Mouse (Mus musculus): ENCODE data around the gene Crot. TPM values are rescaled to one million over a fixed set of nuclear protein-coding genes. Genes with fewer than 3 reads are reported as not detected.

Gene Crot
- polyA plus RNA-seq, 1 experiment from 2014 or later, result 38.7 TPM

DNA sequence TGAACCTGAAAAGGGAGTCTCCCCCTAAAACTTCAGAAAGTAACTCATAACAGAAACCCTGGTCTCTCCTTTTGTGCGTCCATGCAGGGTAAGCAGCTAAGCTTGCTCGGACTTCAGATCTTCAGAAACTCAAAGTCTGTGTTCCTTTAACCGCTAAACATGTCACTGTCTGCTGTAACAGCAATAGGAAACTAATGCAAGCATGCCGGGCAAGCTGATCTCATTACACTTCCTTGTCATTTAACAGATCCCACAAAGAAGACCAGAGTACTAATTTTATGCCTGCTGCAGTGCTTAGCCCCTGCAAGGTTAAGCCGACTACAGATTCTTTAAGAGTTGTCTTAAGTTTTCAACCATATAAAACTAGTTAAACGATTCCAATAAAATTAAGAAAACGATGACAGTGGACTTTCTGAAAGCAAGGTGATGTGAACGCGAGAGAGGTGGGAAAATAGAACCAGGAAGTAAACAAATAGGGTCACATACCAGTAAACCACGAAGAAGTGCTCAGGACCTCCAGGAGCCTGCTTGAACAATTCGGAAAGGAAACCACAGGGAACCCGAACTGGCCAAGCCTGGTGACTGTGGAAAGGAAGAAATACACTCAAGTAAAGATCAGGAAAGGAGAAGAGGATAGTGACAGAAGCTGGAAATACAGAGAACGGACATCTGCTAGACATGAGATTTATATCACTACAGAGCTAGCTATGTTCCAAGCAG, 998 bp downstream of the Crot start:
- Histone ChIP-seq H3K4me2 (replicated peaks) (peak overlapping the region; percentile 69), H3K27ac (replicated peaks) (peak overlapping the region; percentile 84), H3K36me3 (peaks cover 13% of the 10 kb centered on the region; the same call in 1 of the 2 replicates), H3K9ac (peak overlapping the region; percentile 59), H3K27me3 (no peaks in the 10 kb centered on the region), H3K4me3 (replicated peaks) (peak overlapping the region; percentile 77), H3K4me1 (0 out of 2 replicates have a peak, but pooled peaks cover 4% of the 10 kb centered on the region), H3K9me3 (replicated peaks) (no peaks in the 10 kb centered on the region)
- ATAC-seq (ENCODE audit: insufficient number of reproducible peaks, low FRiP score, low TSS enrichment, low read depth), result no peak
- WGBS, result 9% methylated on average over 13 of the region's 13 CpGs

DNA sequence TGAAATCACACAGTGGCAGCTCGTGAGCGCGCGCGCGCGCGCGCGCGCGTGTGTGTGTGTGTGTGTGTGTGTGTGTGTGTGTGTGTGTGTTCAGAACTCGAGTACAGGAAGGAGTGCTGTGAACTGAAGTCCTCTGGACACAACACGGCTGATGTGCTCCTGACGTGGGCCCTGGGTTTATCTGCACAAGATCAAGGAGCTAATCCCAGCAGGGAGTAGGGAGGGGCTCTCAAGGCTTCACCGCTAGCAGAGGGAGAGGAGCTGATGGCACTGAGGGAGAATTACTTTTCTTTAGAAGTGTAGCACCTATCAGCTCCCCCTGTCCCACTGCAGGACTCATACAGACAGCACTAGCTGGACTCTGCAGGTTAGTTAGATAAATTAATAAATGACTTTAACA, 5.5 kb downstream of the Crot start:
- 93% methylated on average over 16 of the region's 16 CpGs for WGBS
- Histone ChIP-seq H3K4me1 (0 out of 2 replicates have a peak, but pooled peaks cover 4% of the 10 kb centered on the region), H3K27ac (replicated peaks) (no peak overlapping the region), H3K4me2 (replicated peaks) (no peak overlapping the region), H3K9ac (no peak overlapping the region), H3K36me3 (peaks cover 25% of the 10 kb centered on the region), H3K4me3 (replicated peaks) (no peak overlapping the region), H3K9me3 (replicated peaks) (no peaks in the 10 kb centered on the region), H3K27me3 (no peaks in the 10 kb centered on the region)
- ATAC-seq (ENCODE audit: insufficient number of reproducible peaks, low FRiP score, low TSS enrichment, low read depth), result no peak

DNA sequence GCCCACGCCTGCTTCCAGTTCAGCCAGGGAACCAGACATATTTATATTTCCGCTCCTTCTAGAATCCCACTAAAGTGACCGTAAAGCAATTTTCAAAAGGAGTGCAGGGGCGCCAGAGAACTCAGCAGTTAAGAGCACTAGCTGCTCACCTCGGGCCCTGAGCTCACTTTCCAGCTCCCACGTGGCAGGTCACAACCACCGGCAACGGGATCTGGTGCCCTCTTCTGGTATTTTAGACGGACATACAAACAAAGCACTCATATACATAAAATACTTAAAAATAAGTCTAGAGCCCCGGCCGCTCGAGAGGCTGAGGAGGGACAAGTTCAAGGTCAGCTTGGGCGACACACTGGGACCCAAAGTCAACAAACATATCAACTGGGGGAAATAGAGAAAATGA, 6.6 kb downstream of the Crot start:
- 89% methylated on average over 13 of the region's 13 CpGs for WGBS
- Histone ChIP-seq H3K36me3 (peaks cover 32% of the 10 kb centered on the region), H3K4me2 (replicated peaks) (no peak overlapping the region), H3K27ac (replicated peaks) (no peak overlapping the region), H3K4me3 (replicated peaks) (no peak overlapping the region), H3K4me1 (no peaks in the 10 kb centered on the region), H3K9me3 (replicated peaks) (no peaks in the 10 kb centered on the region), H3K9ac (no peak overlapping the region), H3K27me3 (no peaks in the 10 kb centered on the region)
- ATAC-seq (ENCODE audit: insufficient number of reproducible peaks, low FRiP score, low TSS enrichment, low read depth), result no peak

DNA sequence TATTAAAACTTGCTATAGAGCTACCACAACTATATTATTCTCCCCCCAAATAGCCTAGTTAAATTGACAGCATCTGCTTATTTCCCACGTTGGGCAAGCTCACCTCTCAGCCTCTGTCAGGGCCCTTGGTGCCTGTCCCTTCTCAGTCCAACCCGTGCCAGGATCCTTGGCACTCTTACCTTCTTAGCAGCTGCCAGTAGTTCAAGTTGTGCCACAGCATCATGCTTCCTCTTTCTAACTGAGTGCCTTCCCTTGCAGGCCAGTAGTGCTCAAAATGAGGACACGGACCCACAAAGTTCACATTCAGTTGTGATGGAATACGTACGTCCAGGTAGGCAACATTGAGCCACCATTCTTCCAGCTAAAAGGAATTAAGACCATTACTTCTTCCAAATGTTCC, 9.2 kb downstream of the Crot start:
- Histone ChIP-seq H3K27me3 (no peaks in the 10 kb centered on the region), H3K4me2 (replicated peaks) (no peak overlapping the region), H3K36me3 (peaks cover 30% of the 10 kb centered on the region), H3K9me3 (replicated peaks) (no peaks in the 10 kb centered on the region), H3K4me3 (replicated peaks) (no peak overlapping the region), H3K9ac (no peak overlapping the region), H3K4me1 (no peaks in the 10 kb centered on the region), H3K27ac (replicated peaks) (no peak overlapping the region)
- 89% methylated on average over 5 of the region's 5 CpGs for WGBS
- ATAC-seq (ENCODE audit: insufficient number of reproducible peaks, low FRiP score, low TSS enrichment, low read depth), result no peak

DNA sequence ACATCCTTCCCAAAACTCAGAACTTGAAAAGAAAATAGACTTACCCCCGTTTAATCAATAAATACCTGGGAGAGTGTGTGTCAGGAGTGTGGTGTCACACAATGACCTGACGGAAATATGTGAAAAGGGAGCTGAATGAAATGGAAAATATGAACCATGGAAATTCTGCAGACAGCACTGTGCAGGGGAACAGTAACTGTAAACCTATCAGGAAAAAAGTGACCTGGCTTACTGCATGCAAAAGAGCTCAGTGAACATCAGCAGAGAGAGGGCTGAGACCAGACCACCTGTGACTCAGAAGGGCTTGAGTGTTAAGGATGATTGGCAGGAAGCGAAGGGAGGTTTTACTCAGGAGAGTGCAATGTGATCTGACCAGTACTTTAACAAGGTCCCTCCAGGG, 11.7 kb downstream of the Crot start:
- ATAC-seq (ENCODE audit: insufficient number of reproducible peaks, low FRiP score, low TSS enrichment, low read depth), result no peak
- no peaks in the 10 kb centered on the region for H3K27me3 ChIP-seq

DNA sequence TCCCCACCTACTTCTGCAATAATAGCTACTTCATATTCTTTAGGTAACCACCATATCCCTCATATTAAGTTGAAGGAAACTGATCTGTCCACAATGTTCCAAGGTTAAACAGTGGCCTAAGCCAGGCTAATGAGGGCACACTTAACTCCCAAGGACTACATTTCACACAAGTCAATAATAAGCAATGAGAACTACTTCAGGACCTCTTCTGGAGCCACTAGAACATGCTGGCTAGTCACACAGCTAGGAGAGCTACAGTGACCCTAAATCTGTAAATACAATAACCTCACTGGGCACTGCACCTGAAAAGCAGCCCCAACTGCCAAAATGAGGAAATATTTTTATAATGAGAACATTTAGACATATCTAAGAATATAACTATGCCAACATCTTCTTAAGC, 22.4 kb downstream of the Crot start:
- no peak overlapping the region for H3K27ac ChIP-seq (replicated peaks)
- H3K4me2 ChIP-seq (replicated peaks), result no peak overlapping the region
- H3K27me3 ChIP-seq, result no peaks in the 10 kb centered on the region
- H3K9ac ChIP-seq, result no peak overlapping the region
- H3K36me3 ChIP-seq, result peaks cover 32% of the 10 kb centered on the region
- no peaks in the 10 kb centered on the region for H3K4me1 ChIP-seq
- ATAC-seq (ENCODE audit: insufficient number of reproducible peaks, low FRiP score, low TSS enrichment, low read depth), result no peak
- H3K9me3 ChIP-seq (replicated peaks), result no peaks in the 10 kb centered on the region
- H3K4me3 ChIP-seq (replicated peaks), result no peak overlapping the region

More for the DNA sequence above, 11.7 kb downstream of the Crot start:
- Histone ChIP-seq H3K4me2 (replicated peaks) (no peak overlapping the region), H3K9me3 (replicated peaks) (no peaks in the 10 kb centered on the region), H3K27ac (replicated peaks) (no peak overlapping the region), H3K9ac (no peak overlapping the region), H3K4me1 (no peaks in the 10 kb centered on the region), H3K36me3 (peaks cover 34% of the 10 kb centered on the region), H3K4me3 (replicated peaks) (no peak overlapping the region)
- WGBS, result 83% methylated on average over 3 of the region's 3 CpGs

DNA sequence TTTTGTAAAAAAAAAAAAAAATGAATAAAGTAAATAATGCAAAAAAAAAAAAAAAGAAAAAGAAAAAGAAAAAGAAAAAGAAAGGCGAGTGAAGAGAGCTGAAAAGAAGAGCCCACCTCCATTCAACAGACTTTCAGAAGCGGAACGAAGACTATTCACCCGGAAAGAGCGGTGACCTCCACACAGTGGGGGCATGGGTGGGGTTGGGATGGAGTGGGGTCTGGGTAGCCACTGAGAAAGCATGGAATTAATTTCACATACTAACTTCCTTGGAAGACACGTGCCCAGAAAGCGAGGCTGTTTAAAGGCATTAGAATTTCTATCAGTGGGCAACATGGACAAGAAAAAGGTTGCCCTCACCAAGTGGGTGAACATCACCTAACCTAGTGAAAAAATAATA, 24.8 kb downstream of the Crot start:
- Histone ChIP-seq H3K9me3 (replicated peaks) (no peaks in the 10 kb centered on the region), H3K27ac (replicated peaks) (no peak overlapping the region), H3K4me1 (no peaks in the 10 kb centered on the region), H3K36me3 (peaks cover 42% of the 10 kb centered on the region), H3K4me2 (replicated peaks) (no peak overlapping the region), H3K4me3 (replicated peaks) (no peak overlapping the region), H3K9ac (no peak overlapping the region), H3K27me3 (no peaks in the 10 kb centered on the region)
- ATAC-seq (ENCODE audit: insufficient number of reproducible peaks, low FRiP score, low TSS enrichment, low read depth), result no peak
- WGBS, result 88% methylated on average over 7 of the region's 7 CpGs

DNA sequence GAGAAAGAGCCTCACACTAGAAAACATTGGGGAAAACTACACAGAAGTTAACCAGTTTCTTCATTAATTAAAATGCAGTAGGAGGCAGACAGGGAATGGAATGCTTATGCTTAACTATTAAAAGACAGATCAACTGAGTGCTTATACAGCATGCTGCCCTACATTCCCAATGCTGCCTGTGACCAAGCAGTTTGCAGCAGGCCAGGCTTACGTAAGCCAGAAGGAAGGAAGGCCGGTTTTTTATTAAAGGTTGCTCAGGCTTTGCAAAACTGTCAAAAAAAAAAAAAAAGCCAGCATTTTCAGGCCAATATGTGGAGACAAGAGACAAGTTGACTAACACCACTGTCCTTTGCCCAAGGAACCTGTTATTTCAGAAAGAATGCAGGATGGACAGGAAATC, 26.4 kb downstream of the Crot start:
- Histone ChIP-seq H3K4me1 (no peaks in the 10 kb centered on the region), H3K9me3 (replicated peaks) (no peaks in the 10 kb centered on the region), H3K36me3 (peaks cover 54% of the 10 kb centered on the region), H3K9ac (no peak overlapping the region), H3K27ac (replicated peaks) (no peak overlapping the region), H3K4me3 (replicated peaks) (no peak overlapping the region), H3K4me2 (replicated peaks) (no peak overlapping the region), H3K27me3 (no peaks in the 10 kb centered on the region)
- ATAC-seq (ENCODE audit: insufficient number of reproducible peaks, low FRiP score, low TSS enrichment, low read depth), result no peak
- 93% methylated on average over 2 of the region's 2 CpGs for WGBS

DNA sequence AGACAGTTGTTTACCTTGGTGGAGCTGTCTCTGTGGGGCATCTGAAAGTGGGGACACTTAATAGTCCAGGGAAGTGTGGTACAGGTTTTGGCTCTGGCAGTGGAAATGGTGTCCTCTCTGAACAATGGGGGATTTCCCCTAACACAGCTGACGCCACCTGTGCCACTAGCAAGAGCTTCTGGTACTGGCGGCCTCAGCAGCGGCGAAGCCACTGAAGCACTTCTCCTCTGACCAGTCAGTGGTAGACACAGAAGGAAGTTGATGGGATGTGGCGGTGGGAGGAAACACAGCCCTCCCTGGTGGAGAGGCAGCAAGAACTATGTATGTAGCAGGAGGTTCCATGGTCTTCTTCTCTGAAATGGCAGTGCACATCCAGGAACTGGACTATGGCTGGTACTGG, 32.6 kb downstream of the Crot start:
- 97% methylated on average over 5 of the region's 5 CpGs for WGBS
- H3K4me1 ChIP-seq, result no peaks in the 10 kb centered on the region
- peaks cover 48% of the 10 kb centered on the region for H3K36me3 ChIP-seq
- no peak overlapping the region for H3K4me3 ChIP-seq (replicated peaks)
- H3K4me2 ChIP-seq (replicated peaks), result no peak overlapping the region
- ATAC-seq (ENCODE audit: insufficient number of reproducible peaks, low FRiP score, low TSS enrichment, low read depth), result no peak
- no peak overlapping the region for H3K27ac ChIP-seq (replicated peaks)
- H3K9me3 ChIP-seq (replicated peaks), result no peaks in the 10 kb centered on the region
- no peaks in the 10 kb centered on the region for H3K27me3 ChIP-seq
- no peak overlapping the region for H3K9ac ChIP-seq

DNA sequence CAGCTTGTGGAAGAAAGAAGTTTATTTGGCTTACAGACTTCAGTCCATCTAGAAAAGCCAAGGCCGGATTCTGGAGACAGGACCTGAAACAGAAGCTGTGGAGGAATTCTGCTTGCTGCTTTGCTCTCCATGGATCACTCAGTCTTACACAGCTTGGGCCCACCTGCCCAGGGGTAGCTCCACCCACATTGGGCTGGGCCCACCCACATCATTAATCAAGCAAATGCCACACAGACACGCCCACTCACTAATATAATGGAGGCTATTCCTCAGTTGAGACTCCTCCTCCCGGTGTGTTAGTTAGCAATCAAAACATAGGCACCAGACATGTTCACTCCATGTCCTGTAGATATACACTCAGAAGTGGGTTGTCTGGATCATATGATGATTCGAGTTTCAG, 36.6 kb downstream of the Crot start:
- 89% methylated on average over 4 of the region's 4 CpGs for WGBS
- no peak overlapping the region for H3K4me3 ChIP-seq (replicated peaks)
- no peaks in the 10 kb centered on the region for H3K27me3 ChIP-seq
- H3K4me1 ChIP-seq, result no peaks in the 10 kb centered on the region
- ATAC-seq (ENCODE audit: insufficient number of reproducible peaks, low FRiP score, low TSS enrichment, low read depth), result no peak
- H3K9ac ChIP-seq, result no peak overlapping the region
- peaks cover 20% of the 10 kb centered on the region for H3K36me3 ChIP-seq
- H3K27ac ChIP-seq (replicated peaks), result no peak overlapping the region
- H3K4me2 ChIP-seq (replicated peaks), result no peak overlapping the region
- no peaks in the 10 kb centered on the region for H3K9me3 ChIP-seq (replicated peaks)

DNA sequence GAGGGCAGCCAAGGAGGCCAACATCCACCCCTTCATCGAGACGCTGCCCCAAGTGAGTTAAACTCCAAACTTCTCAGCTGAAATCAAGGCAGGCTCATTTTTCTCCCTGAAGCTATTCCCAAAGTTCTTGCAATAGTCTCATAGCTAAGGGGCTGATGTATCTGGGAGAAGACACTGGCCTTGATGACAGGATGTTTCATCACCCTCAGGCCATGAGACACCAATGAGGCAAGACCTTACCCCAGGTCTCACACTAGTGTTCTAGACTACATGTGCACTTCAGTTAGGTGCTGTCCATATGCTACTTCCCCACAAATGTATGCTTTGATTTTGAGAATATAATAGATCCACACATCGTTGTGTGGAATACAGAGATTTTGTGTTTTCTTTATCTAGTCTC, 41.6 kb downstream of the Crot start:
- 90% methylated on average over 3 of the region's 3 CpGs for WGBS
- no peak for ATAC-seq (ENCODE audit: insufficient number of reproducible peaks, low FRiP score, low TSS enrichment, low read depth)
- no peaks in the 10 kb centered on the region for H3K36me3 ChIP-seq
- no peaks in the 10 kb centered on the region for H3K27me3 ChIP-seq
- H3K9ac ChIP-seq, result no peak overlapping the region
- H3K4me3 ChIP-seq (replicated peaks), result no peak overlapping the region
- no peak overlapping the region for H3K4me2 ChIP-seq (replicated peaks)
- no peaks in the 10 kb centered on the region for H3K9me3 ChIP-seq (replicated peaks)
- no peaks in the 10 kb centered on the region for H3K4me1 ChIP-seq
- no peak overlapping the region for H3K27ac ChIP-seq (replicated peaks)

DNA sequence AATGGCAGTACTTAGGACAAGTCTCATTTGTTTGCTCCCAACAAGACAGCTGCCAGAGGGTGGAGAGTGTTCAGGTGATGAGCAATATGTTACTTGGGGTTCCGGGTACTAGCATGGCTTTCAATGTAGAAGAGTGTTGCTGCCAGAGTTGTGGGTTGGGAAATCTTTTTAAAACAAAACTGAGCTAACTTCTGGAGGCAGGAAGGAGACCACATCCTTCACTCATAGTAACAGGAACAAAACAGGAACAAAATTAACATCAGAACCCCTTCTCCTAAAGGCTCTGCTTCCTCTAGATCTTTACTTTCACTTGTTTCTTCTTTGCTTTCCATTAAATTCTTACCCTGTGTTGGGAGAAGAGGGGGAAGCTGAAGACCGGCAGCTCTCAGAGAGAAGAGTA, 43.5 kb downstream of the Crot start:
- Histone ChIP-seq H3K36me3 (no peaks in the 10 kb centered on the region), H3K4me3 (replicated peaks) (no peak overlapping the region), H3K4me1 (no peaks in the 10 kb centered on the region), H3K9ac (no peak overlapping the region), H3K9me3 (replicated peaks) (no peaks in the 10 kb centered on the region), H3K4me2 (replicated peaks) (no peak overlapping the region), H3K27me3 (no peaks in the 10 kb centered on the region), H3K27ac (replicated peaks) (no peak overlapping the region)
- no peak for ATAC-seq (ENCODE audit: insufficient number of reproducible peaks, low FRiP score, low TSS enrichment, low read depth)
- WGBS, result 87% methylated on average over 2 of the region's 2 CpGs
